Mouse (Mus musculus): Measurements from ENCODE around the gene Gabrb1.

- TF ChIP-seq POLR2A (IDR thresholded peaks at IDR 0.05; ENCODE audit: low read depth, low read length): no peak
- no peak for TF ChIP-seq CTCF (IDR thresholded peaks at IDR 0.05; ENCODE audit: extremely low read depth, insufficient read depth, insufficient read length, insufficient replicate concordance)
Measured at GRCm38 (mm10) chr5:72181194-72181593, 523.3 kb downstream of the Gabrb1 start.

All from spleen, adult 2 months (tissue).